9 mouse cellular contexts compared by ENCODE assay signal in genomic region chr5:28093874-28094273, GRCm38 (mm10). TPM values are rescaled to one million over a fixed set of nuclear protein-coding genes. Genes with fewer than 3 reads are reported as not detected.
A peak's percentile ranks its signal among the peaks of the same experiment; 100 is the strongest.
DNase-seq lines count a peak whose midpoint lies in the region; ATAC-seq lines count a peak whose summit lies in the region.
"Had no signal": no experiment of that assay in that cellular context is flagged by ENCODE, and none has a peak within 500 bp of the region (broad histone marks: within the 10 kb centered on the region; RNA-seq: fewer than 3 reads in every experiment).

No protein-coding gene starts in this region.

- no peaks in the 10 kb centered on the region for H3K9me3 ChIP-seq in midbrain, embryonic 11.5 days (ENCODE audit: control insufficient read depth, low read length)
- H3K9me3 ChIP-seq: limb, embryonic 15.5 days had no signal

- peak; percentile 83 for DNase-seq in NIH3T3 (ENCODE audit: low read depth)
- peak; percentile 71 for DNase-seq in cerebellum, adult 9-11 months
- DNase-seq in frontal cortex, postnatal 36 days (ENCODE audit: low spot score in 2 of 2), result peak; percentile 73 to 81
- peak; percentile 56 to 77 for DNase-seq in left cerebral cortex, postnatal 10 days (ENCODE audit: extremely low spot score in 1 of 2, low spot score in 2 of 2)
- peak; percentile 99 for DNase-seq in midbrain, embryonic 11.5 days (ENCODE audit: low spot score, missing footprints)
- peak; percentile 92 for DNase-seq in right cerebral cortex, postnatal 4 days
- DNase-seq in urinary bladder, postnatal 4 days (ENCODE audit: low spot score in 2 of 2), result peak; percentile 46 to 83

- WGBS in midbrain, embryonic 11.5 days, result 22% methylated on average over 4 of the region's 4 CpGs

- no peak overlapping the region for H3K4me3 ChIP-seq in midbrain, embryonic 11.5 days (ENCODE audit: low read depth, low read length)
- H3K4me3 ChIP-seq: limb, embryonic 15.5 days had no signal

- H3K4me1 ChIP-seq in midbrain, embryonic 11.5 days (ENCODE audit: control insufficient read depth, insufficient read depth, low read length), result no peaks in the 10 kb centered on the region
- H3K4me1 ChIP-seq: limb, embryonic 15.5 days had no signal

- ATAC-seq in inflammation-experienced regulatory T-cells, adult 6 months, result peak; percentile 63
- ATAC-seq in midbrain, embryonic 11.5 days (ENCODE audit: low FRiP score), result peak; percentile 38; the same call in 1 of the 2 replicates

- intact Hi-C loops in left cerebral cortex, postnatal 10 days (cut with DNase I), result loop anchor here (5.0 to 10.0 kb wide), 3 partner anchors 97 to 302 kb away; partner anchors contain the start of gene Paxip1

- no peaks in the 10 kb centered on the region for H3K36me3 ChIP-seq in midbrain, embryonic 11.5 days (ENCODE audit: control insufficient read depth, insufficient read depth, low read length)
- H3K36me3 ChIP-seq: limb, embryonic 15.5 days had no signal

- H3K27ac ChIP-seq in midbrain, embryonic 11.5 days (ENCODE audit: low read depth, low read length), result no peak overlapping the region
- H3K27ac ChIP-seq: limb, embryonic 15.5 days had no signal

- no peak overlapping the region for H3K4me2 ChIP-seq in midbrain, embryonic 11.5 days
- H3K4me2 ChIP-seq: limb, embryonic 15.5 days had no signal

- H3K9ac ChIP-seq in midbrain, embryonic 11.5 days (ENCODE audit: low read length), result no peak overlapping the region
- H3K9ac ChIP-seq: limb, embryonic 15.5 days had no signal

- no peaks in the 10 kb centered on the region for H3K27me3 ChIP-seq in midbrain, embryonic 11.5 days (ENCODE audit: control insufficient read depth, insufficient read depth, low read length)

RNA-seq across cellular contexts. Expression of gene Insig1, which starts 22.7 kb away (rescaled TPM):
- 10 to 100 TPM; 22.3 to 43.4 (median 26.7) TPM for polyA plus RNA-seq in inflammation-experienced regulatory T-cells, adult 6 months (2017; shearing (Covaris generic))
- total RNA-seq in left cerebral cortex, postnatal 10 days (2021), result 100 to 1,000 TPM in 1 of 2 experiments, 10 to 100 TPM in 1; 88.0 to 102 TPM
- 129 and 137 TPM in 2 replicates for polyA plus RNA-seq in midbrain, embryonic 11.5 days (2014; fragmentation: Nextera tagmentation; extraction: Ambion mirVana)
